Mouse (Mus musculus): ENCODE data around the gene Flot1. TPM values are rescaled to one million over a fixed set of nuclear protein-coding genes. Genes with fewer than 3 reads are reported as not detected.
"Not testable (repeated sequence)": the region's sequence is repeated elsewhere in the genome, so short reads cannot be mapped to it uniquely, and the experiment has no call there.

Gene Flot1
- polyA plus RNA-seq, 1 experiment from 2014 or later: 46.9 TPM

- Histone ChIP-seq H3K4me3 (ENCODE audit: low read depth, low read length) (peak overlapping the region; percentile 96), H3K9me3 (ENCODE audit: control insufficient read depth, low read length) (no peaks in the 10 kb centered on the region), H3K27me3 (ENCODE audit: control insufficient read depth, insufficient read depth, low read length) (no peaks in the 10 kb centered on the region), H3K27ac (ENCODE audit: low read depth, low read length) (peak overlapping the region; percentile 94), H3K4me2 (peak overlapping the region; percentile 92), H3K9ac (ENCODE audit: low read length) (peak overlapping the region; percentile 94), H3K36me3 (ENCODE audit: control insufficient read depth, insufficient read depth, low read length) (peaks cover 31% of the 10 kb centered on the region), H3K4me1 (ENCODE audit: control insufficient read depth, insufficient read depth, low read length) (peaks cover 28% of the 10 kb centered on the region)
- peak; percentile 97 for DNase-seq (ENCODE audit: low spot score, missing footprints)
- ATAC-seq (ENCODE audit: low FRiP score): no peak
- WGBS: under 1% methylated on average over 18 of the region's 18 CpGs
These were observed 14.5 kb downstream of the Flot1 start for GRCm38 (mm10) chr17:35837487-35837886.

- Histone ChIP-seq H3K27me3 (ENCODE audit: control insufficient read depth, insufficient read depth, low read length) (no peaks in the 10 kb centered on the region), H3K36me3 (ENCODE audit: control insufficient read depth, insufficient read depth, low read length) (peaks cover 31% of the 10 kb centered on the region), H3K27ac (ENCODE audit: low read depth, low read length) (peak within 1 kb of the TSS; percentile 94), H3K9ac (ENCODE audit: low read length) (peak within 1 kb of the TSS; percentile 94), H3K4me2 (peak within 1 kb of the TSS; percentile 92), H3K9me3 (ENCODE audit: control insufficient read depth, low read length) (no peaks in the 10 kb centered on the region), H3K4me3 (ENCODE audit: low read depth, low read length) (peak within 1 kb of the TSS; percentile 96), H3K4me1 (ENCODE audit: control insufficient read depth, insufficient read depth, low read length) (peaks cover 26% of the 10 kb centered on the region)
- WGBS: 1% methylated on average over 29 of the region's 29 CpGs
- peak; percentile 78 for ATAC-seq (ENCODE audit: low FRiP score)
- DNase-seq (ENCODE audit: low spot score, missing footprints): peak; percentile 98
These were observed 15.1 kb downstream of the Flot1 start, which contains the start of gene Tubb5 for GRCm38 (mm10) chr17:35838122-35838544. Gene Tubb5 (minus strand): TSS chr17:35838306.

GRCm38 (mm10) chr17:35838570-35838969, 15.5 kb downstream of the Flot1 start:
- ATAC-seq (ENCODE audit: low FRiP score): no peak

GRCm38 (mm10) chr17:35839002-35839401, 16.0 kb downstream of the Flot1 start:
- H3K9me3 ChIP-seq (ENCODE audit: control insufficient read depth, low read length); H3K27me3 ChIP-seq (ENCODE audit: control insufficient read depth, insufficient read depth, low read length); ATAC-seq (ENCODE audit: low FRiP score): not testable (repeated sequence)
- peak overlapping the region; percentile 96 for H3K4me3 ChIP-seq (ENCODE audit: low read depth, low read length)
- 58% methylated on average over 3 of the region's 3 CpGs for WGBS
- H3K4me1 ChIP-seq (ENCODE audit: control insufficient read depth, insufficient read depth, low read length): peaks cover 25% of the 10 kb centered on the region
- H3K27ac ChIP-seq (ENCODE audit: low read depth, low read length): peak overlapping the region; percentile 94; the same call in 1 of the 2 replicates
- peak overlapping the region; percentile 94 for H3K9ac ChIP-seq (ENCODE audit: low read length)
- peaks cover 26% of the 10 kb centered on the region for H3K36me3 ChIP-seq (ENCODE audit: control insufficient read depth, insufficient read depth, low read length)
- DNase-seq (ENCODE audit: low spot score, missing footprints): peak; percentile 56
- peak overlapping the region; percentile 71 for H3K4me2 ChIP-seq

More at GRCm38 (mm10) chr17:35838570-35838969, 15.5 kb downstream of the Flot1 start:
- Histone ChIP-seq H3K27me3 (ENCODE audit: control insufficient read depth, insufficient read depth, low read length) (no peaks in the 10 kb centered on the region), H3K4me3 (ENCODE audit: low read depth, low read length) (peak overlapping the region; percentile 96), H3K9ac (ENCODE audit: low read length) (peak overlapping the region; percentile 94), H3K9me3 (ENCODE audit: control insufficient read depth, low read length) (no peaks in the 10 kb centered on the region), H3K27ac (ENCODE audit: low read depth, low read length) (peak overlapping the region; percentile 94), H3K36me3 (ENCODE audit: control insufficient read depth, insufficient read depth, low read length) (peaks cover 29% of the 10 kb centered on the region), H3K4me2 (peak overlapping the region; percentile 71), H3K4me1 (ENCODE audit: control insufficient read depth, insufficient read depth, low read length) (peaks cover 25% of the 10 kb centered on the region)
- WGBS: under 1% methylated on average over 5 of the region's 5 CpGs
- DNase-seq (ENCODE audit: low spot score, missing footprints): no peak

GRCm38 (mm10) chr17:35840561-35840960, 17.5 kb downstream of the Flot1 start:
- Histone ChIP-seq H3K27me3 (ENCODE audit: control insufficient read depth, insufficient read depth, low read length) (no peaks in the 10 kb centered on the region), H3K36me3 (ENCODE audit: control insufficient read depth, insufficient read depth, low read length) (peaks cover 15% of the 10 kb centered on the region), H3K9ac (ENCODE audit: low read length) (peak overlapping the region; percentile 49), H3K27ac (ENCODE audit: low read depth, low read length) (no peak overlapping the region), H3K9me3 (ENCODE audit: control insufficient read depth, low read length) (no peaks in the 10 kb centered on the region), H3K4me1 (ENCODE audit: control insufficient read depth, insufficient read depth, low read length) (peaks cover 15% of the 10 kb centered on the region), H3K4me3 (ENCODE audit: low read depth, low read length) (peak overlapping the region; percentile 62; the same call in 1 of the 2 replicates), H3K4me2 (peak overlapping the region; percentile 35; the same call in 1 of the 2 replicates)
- ATAC-seq (ENCODE audit: low FRiP score) (no peak), DNase-seq (ENCODE audit: low spot score, missing footprints) (peak; percentile 82)
- WGBS: 59% methylated on average over 14 of the region's 14 CpGs

- Histone ChIP-seq H3K27ac (ENCODE audit: low read depth, low read length) (peak within 1 kb of the TSS; percentile 40; the same call in 1 of the 2 replicates), H3K9me3 (ENCODE audit: control insufficient read depth, low read length) (no peaks in the 10 kb centered on the region), H3K4me2 (peak within 1 kb of the TSS; percentile 63), H3K27me3 (ENCODE audit: control insufficient read depth, insufficient read depth, low read length) (no peaks in the 10 kb centered on the region), H3K4me1 (ENCODE audit: control insufficient read depth, insufficient read depth, low read length) (peaks cover 8% of the 10 kb centered on the region), H3K9ac (ENCODE audit: low read length) (peak within 1 kb of the TSS; percentile 78), H3K36me3 (ENCODE audit: control insufficient read depth, insufficient read depth, low read length) (peaks cover 8% of the 10 kb centered on the region; the same call in 1 of the 2 replicates), H3K4me3 (ENCODE audit: low read depth, low read length) (peak within 1 kb of the TSS; percentile 62)
- ATAC-seq (ENCODE audit: low FRiP score) (peak; percentile 90), DNase-seq (ENCODE audit: low spot score, missing footprints) (peak; percentile 100)
- WGBS: under 1% methylated on average over 59 of the region's 59 CpGs
These were observed 18.3 kb downstream of the Flot1 start, which contains the start of gene Mdc1 for GRCm38 (mm10) chr17:35841076-35841950. Gene Mdc1 (plus strand): TSS chr17:35841515.

- peak overlapping the region; percentile 40; the same call in 1 of the 2 replicates for H3K27ac ChIP-seq (ENCODE audit: low read depth, low read length)
- peak overlapping the region; percentile 78 for H3K9ac ChIP-seq (ENCODE audit: low read length)
- H3K4me2 ChIP-seq: peak overlapping the region; percentile 63
- H3K27me3 ChIP-seq (ENCODE audit: control insufficient read depth, insufficient read depth, low read length): no peaks in the 10 kb centered on the region
- H3K4me1 ChIP-seq (ENCODE audit: control insufficient read depth, insufficient read depth, low read length): peaks cover 8% of the 10 kb centered on the region
- ATAC-seq (ENCODE audit: low FRiP score) (no peak), DNase-seq (ENCODE audit: low spot score, missing footprints) (no peak)
- peak overlapping the region; percentile 62 for H3K4me3 ChIP-seq (ENCODE audit: low read depth, low read length)
- 24% methylated on average over 11 of the region's 11 CpGs for WGBS
- no peaks in the 10 kb centered on the region for H3K9me3 ChIP-seq (ENCODE audit: control insufficient read depth, low read length)
- H3K36me3 ChIP-seq (ENCODE audit: control insufficient read depth, insufficient read depth, low read length): peaks cover 8% of the 10 kb centered on the region
These were observed 19.0 kb downstream of the Flot1 start for GRCm38 (mm10) chr17:35842006-35842405.

- Histone ChIP-seq H3K4me1 (ENCODE audit: control insufficient read depth, insufficient read depth, low read length) (peaks cover 7% of the 10 kb centered on the region), H3K4me3 (ENCODE audit: low read depth, low read length) (no peak overlapping the region), H3K27ac (ENCODE audit: low read depth, low read length) (no peak overlapping the region), H3K36me3 (ENCODE audit: control insufficient read depth, insufficient read depth, low read length) (peaks cover 15% of the 10 kb centered on the region), H3K9me3 (ENCODE audit: control insufficient read depth, low read length) (no peaks in the 10 kb centered on the region), H3K9ac (ENCODE audit: low read length) (no peak overlapping the region), H3K4me2 (no peak overlapping the region), H3K27me3 (ENCODE audit: control insufficient read depth, insufficient read depth, low read length) (no peaks in the 10 kb centered on the region)
- 87% methylated on average over 3 of the region's 3 CpGs for WGBS
- ATAC-seq (ENCODE audit: low FRiP score) (no peak), DNase-seq (ENCODE audit: low spot score, missing footprints) (peak; percentile 73)
These were observed 20.5 kb downstream of the Flot1 start for GRCm38 (mm10) chr17:35843514-35843913.

- no peaks in the 10 kb centered on the region for H3K4me1 ChIP-seq (ENCODE audit: control insufficient read depth, insufficient read depth, low read length)
- ATAC-seq (ENCODE audit: low FRiP score): no peak
- H3K9ac ChIP-seq (ENCODE audit: low read length): no peak overlapping the region
- no peaks in the 10 kb centered on the region for H3K27me3 ChIP-seq (ENCODE audit: control insufficient read depth, insufficient read depth, low read length)
- no peak overlapping the region for H3K4me3 ChIP-seq (ENCODE audit: low read depth, low read length)
- no peak overlapping the region for H3K4me2 ChIP-seq
- H3K9me3 ChIP-seq (ENCODE audit: control insufficient read depth, low read length): no peaks in the 10 kb centered on the region
- peak; percentile 69 for DNase-seq (ENCODE audit: low spot score, missing footprints)
- 68% methylated on average over 1 of the region's 1 CpGs for WGBS
- no peak overlapping the region for H3K27ac ChIP-seq (ENCODE audit: low read depth, low read length)
- H3K36me3 ChIP-seq (ENCODE audit: control insufficient read depth, insufficient read depth, low read length): peaks cover 35% of the 10 kb centered on the region
These were observed 25.1 kb downstream of the Flot1 start for GRCm38 (mm10) chr17:35848112-35848511.
